In genomic region chr5:124082447-124082846, GRCm38 (mm10) we compare ENCODE assay signal across 18 mouse cellular contexts. TPM values are rescaled to one million over a fixed set of nuclear protein-coding genes. Genes with fewer than 3 reads are reported as not detected.
DNase-seq lines count a peak whose midpoint lies in the region; ATAC-seq and TF ChIP-seq lines count a peak whose summit lies in the region.
"Had no signal": no experiment of that assay in that cellular context is flagged by ENCODE, and none has a peak within 500 bp of the region (broad histone marks: within the 10 kb centered on the region; RNA-seq: fewer than 3 reads in every experiment).

No protein-coding gene starts in this region.

- no peak overlapping the region for H3K27ac ChIP-seq in heart, embryonic 13.5 days (replicated peaks)
- no peak overlapping the region for H3K27ac ChIP-seq in liver, postnatal 0 days (ENCODE audit: low read depth)
- no peak overlapping the region for H3K27ac ChIP-seq in thymus, adult 2 months (ENCODE audit: control insufficient read depth, insufficient read depth, low read length)
- H3K27ac ChIP-seq in stomach, postnatal 0 days (replicated peaks): 0 out of 2 replicates have a peak overlapping the region, but pooled peaks have one; percentile 53
- H3K27ac ChIP-seq: embryonic facial prominence, embryonic 10.5 days; forebrain, embryonic 12.5 days; hindbrain, embryonic 12.5 days; intestine, embryonic 15.5 days had no signal

- TF ChIP-seq CTCF in liver, postnatal 0 days (IDR thresholded peaks at IDR 0.05; ENCODE audit: low read depth): 0 out of 2 replicates have a peak, but pooled peaks have one; percentile 18
- peak; percentile 18; the same call in 1 of the 2 replicates for TF ChIP-seq CTCF in thymus, adult 2 months (IDR thresholded peaks at IDR 0.05; ENCODE audit: borderline replicate concordance, control insufficient read depth, extremely low read depth, insufficient read depth, low read length, poor library complexity)
- peak; percentile 82 for TF ChIP-seq CTCF in stomach, postnatal 0 days (IDR thresholded peaks at IDR 0.05; ENCODE audit: low read depth)

- peaks cover 33% of the 10 kb centered on the region for H3K4me1 ChIP-seq in heart, embryonic 13.5 days
- peaks cover 4% of the 10 kb centered on the region; the same call in 1 of the 2 replicates for H3K4me1 ChIP-seq in liver, postnatal 0 days (ENCODE audit: insufficient read depth)
- H3K4me1 ChIP-seq in thymus, adult 2 months (replicated peaks; ENCODE audit: control insufficient read depth, insufficient read depth, low read length): peaks cover 70% of the 10 kb centered on the region
- peaks cover 4% of the 10 kb centered on the region; the same call in 1 of the 2 replicates for H3K4me1 ChIP-seq in stomach, postnatal 0 days (replicated peaks; ENCODE audit: control insufficient read depth, insufficient read depth)

- no peaks in the 10 kb centered on the region for H3K36me3 ChIP-seq in heart, embryonic 13.5 days
- H3K36me3 ChIP-seq in liver, postnatal 0 days (replicated peaks; ENCODE audit: insufficient read depth, low read length): no peaks in the 10 kb centered on the region
- H3K36me3 ChIP-seq in thymus, adult 2 months (ENCODE audit: control insufficient read depth, insufficient read depth, low read length): no peaks in the 10 kb centered on the region
- no peaks in the 10 kb centered on the region for H3K36me3 ChIP-seq in stomach, postnatal 0 days (ENCODE audit: control insufficient read depth, insufficient read depth, low read length)
- H3K36me3 ChIP-seq: embryonic facial prominence, embryonic 10.5 days; forebrain, embryonic 12.5 days; hindbrain, embryonic 12.5 days; intestine, embryonic 15.5 days had no signal

- no peak overlapping the region for H3K4me3 ChIP-seq in heart, embryonic 13.5 days
- H3K4me3 ChIP-seq in liver, postnatal 0 days (ENCODE audit: low read depth, low read length): no peak overlapping the region
- H3K4me3 ChIP-seq in thymus, adult 2 months (ENCODE audit: control insufficient read depth, insufficient read depth, low read length): no peak overlapping the region
- H3K4me3 ChIP-seq in stomach, postnatal 0 days (ENCODE audit: low read depth, low read length): no peak overlapping the region
- H3K4me3 ChIP-seq: embryonic facial prominence, embryonic 10.5 days; forebrain, embryonic 12.5 days; hindbrain, embryonic 12.5 days; intestine, embryonic 15.5 days had no signal

- no peak overlapping the region for H3K4me2 ChIP-seq in heart, embryonic 13.5 days
- no peak overlapping the region for H3K4me2 ChIP-seq in liver, postnatal 0 days (ENCODE audit: low read depth, low read length)
- H3K4me2 ChIP-seq in stomach, postnatal 0 days (replicated peaks; ENCODE audit: low read depth): no peak overlapping the region
- H3K4me2 ChIP-seq: forebrain, embryonic 12.5 days; hindbrain, embryonic 12.5 days; intestine, embryonic 15.5 days had no signal

- ATAC-seq in heart, embryonic 13.5 days (ENCODE audit: extremely low read depth, insufficient number of reproducible peaks, low FRiP score, low TSS enrichment): no peak
- ATAC-seq in liver, postnatal 0 days: no peak
- peak; percentile 62 for ATAC-seq in stomach, postnatal 0 days (ENCODE audit: low FRiP score, low TSS enrichment)
- ATAC-seq: intestine, embryonic 15.5 days; midbrain, embryonic 16.5 days had no signal

- TF ChIP-seq EP300 in liver, postnatal 0 days (IDR thresholded peaks at IDR 0.05; ENCODE audit: low read depth): no peak
- TF ChIP-seq EP300 in stomach, postnatal 0 days (optimal IDR thresholded peaks at IDR 0.05): no peak

- TF ChIP-seq POLR2A in thymus, adult 2 months (IDR thresholded peaks at IDR 0.05; ENCODE audit: control insufficient read depth, extremely low read depth, insufficient read depth, low read length, poor library complexity): no peak

- H3K9ac ChIP-seq in heart, embryonic 13.5 days: peak overlapping the region; percentile 33; the same call in 1 of the 2 replicates
- H3K9ac ChIP-seq in liver, postnatal 0 days (replicated peaks): no peak overlapping the region; the same call in 1 of the 2 replicates
- H3K9ac ChIP-seq in stomach, postnatal 0 days (ENCODE audit: low read length): no peak overlapping the region
- H3K9ac ChIP-seq: forebrain, embryonic 12.5 days; hindbrain, embryonic 12.5 days; intestine, embryonic 15.5 days had no signal

- peaks cover 11% of the 10 kb centered on the region for H3K27me3 ChIP-seq in heart, embryonic 13.5 days (replicated peaks)
- H3K27me3 ChIP-seq in liver, postnatal 0 days (ENCODE audit: insufficient read depth, low read length): no peaks in the 10 kb centered on the region
- no peaks in the 10 kb centered on the region for H3K27me3 ChIP-seq in thymus, adult 2 months (ENCODE audit: control insufficient read depth, insufficient read depth, low read length)
- no peaks in the 10 kb centered on the region for H3K27me3 ChIP-seq in stomach, postnatal 0 days (ENCODE audit: control insufficient read depth, insufficient read depth, low read length)
- H3K27me3 ChIP-seq: intestine, embryonic 15.5 days had no signal

- no peak for DNase-seq in heart, adult 18-20 months
- DNase-seq in liver, postnatal 0 days: no peak
- DNase-seq in liver: no peak
- DNase-seq in thymus, adult 2 months: no peak
- DNase-seq in thymus, adult 18-20 months: no peak
- DNase-seq in stomach, postnatal 0 days (ENCODE audit: low spot score): peak; percentile 79
- no peak for DNase-seq in left cerebral cortex, adult 18-20 months (ENCODE audit: low spot score in 2 of 2)
- DNase-seq: adrenal gland, adult 2 months; cerebellum, adult 8-10 months; heart, adult 11 months; lung, adult 18-20 months; right cerebral cortex, postnatal 25 days had no signal

- H3K9me3 ChIP-seq in heart, embryonic 13.5 days: no peaks in the 10 kb centered on the region
- H3K9me3 ChIP-seq in liver, postnatal 0 days (ENCODE audit: low read length): no peaks in the 10 kb centered on the region
- H3K9me3 ChIP-seq in stomach, postnatal 0 days (ENCODE audit: control insufficient read depth, low read length): no peaks in the 10 kb centered on the region
- H3K9me3 ChIP-seq: embryonic facial prominence, embryonic 10.5 days; forebrain, embryonic 12.5 days; hindbrain, embryonic 12.5 days; intestine, embryonic 15.5 days had no signal

- 77% methylated on average over 10 of the region's 10 CpGs for WGBS in heart, embryonic 13.5 days
- WGBS in liver, postnatal 0 days (ENCODE audit: insufficient replicate concordance): 77% methylated on average over 10 of the region's 10 CpGs
- WGBS in thymus, adult 2 months: 94% methylated on average over 10 of the region's 10 CpGs
- WGBS in stomach, postnatal 0 days: 48% methylated on average over 10 of the region's 10 CpGs

RNA-seq across cellular contexts. Expression of gene Abcb9, which starts 13.2 kb away (rescaled TPM):
- 1.6 and 1.7 TPM in 2 replicates for polyA plus RNA-seq in heart, embryonic 13.5 days (2015; fragmentation: Nextera tagmentation; extraction: Ambion mirVana)
- total RNA-seq in heart, adult 18-20 months (2021): 10 to 100 TPM in 1 of 2 experiments, 1 to 10 TPM in 1; 8.9 to 10.7 TPM
- polyA plus RNA-seq in liver, postnatal 0 days (2015; fragmentation: Nextera tagmentation; extraction: Ambion mirVana): 3.7 and 3.8 TPM in 2 replicates
- polyA plus RNA-seq in thymus, adult 2 months (2012; rRNA removed): 48.2 and 54.0 TPM in 2 replicates
- 7.7 and 8.2 TPM in 2 replicates for polyA plus RNA-seq in stomach, postnatal 0 days (2015; fragmentation: Nextera tagmentation; extraction: Ambion mirVana)
- total RNA-seq in left cerebral cortex, adult 18-20 months (2021): 10 to 100 TPM; 53.1 to 57.1 TPM

RNA-seq across cellular contexts. Expression of gene Ogfod2, which starts 29.6 kb away (rescaled TPM):
- polyA plus RNA-seq in heart, embryonic 13.5 days (2015; fragmentation: Nextera tagmentation; extraction: Ambion mirVana): 18.3 and 18.8 TPM in 2 replicates
- total RNA-seq in heart, adult 18-20 months (2021): 10 to 100 TPM; 15.1 to 17.5 TPM
- polyA plus RNA-seq in liver, postnatal 0 days (2015; fragmentation: Nextera tagmentation; extraction: Ambion mirVana): 14.9 and 16.8 TPM in 2 replicates
- polyA plus RNA-seq in thymus, adult 2 months (2012; rRNA removed): 87.7 and 88.9 TPM in 2 replicates
- 19.0 and 21.0 TPM in 2 replicates for polyA plus RNA-seq in stomach, postnatal 0 days (2015; fragmentation: Nextera tagmentation; extraction: Ambion mirVana)
- 10 to 100 TPM; 36.3 to 39.2 TPM for total RNA-seq in left cerebral cortex, adult 18-20 months (2021)

RNA-seq across cellular contexts. Expression of gene Arl6ip4, which starts 33.4 kb away (rescaled TPM):
- polyA plus RNA-seq in heart, embryonic 13.5 days (2015; fragmentation: Nextera tagmentation; extraction: Ambion mirVana): 68.5 and 70.8 TPM in 2 replicates
- 10 to 100 TPM; 36.3 to 37.8 TPM for total RNA-seq in heart, adult 18-20 months (2021)
- polyA plus RNA-seq in liver, postnatal 0 days (2015; fragmentation: Nextera tagmentation; extraction: Ambion mirVana): 53.9 and 54.3 TPM in 2 replicates
- polyA plus RNA-seq in thymus, adult 2 months (2012; rRNA removed): 50.8 and 53.5 TPM in 2 replicates
- 77.1 and 78.9 TPM in 2 replicates for polyA plus RNA-seq in stomach, postnatal 0 days (2015; fragmentation: Nextera tagmentation; extraction: Ambion mirVana)
- 10 to 100 TPM; 60.7 to 65.3 TPM for total RNA-seq in left cerebral cortex, adult 18-20 months (2021)

RNA-seq across cellular contexts. Expression of gene Vps37b, which starts 50.4 kb away (rescaled TPM):
- polyA plus RNA-seq in heart, embryonic 13.5 days (2015; fragmentation: Nextera tagmentation; extraction: Ambion mirVana): 51.2 and 52.2 TPM in 2 replicates
- 10 to 100 TPM; 15.1 to 15.2 TPM for total RNA-seq in heart, adult 18-20 months (2021)
- polyA plus RNA-seq in liver, postnatal 0 days (2015; fragmentation: Nextera tagmentation; extraction: Ambion mirVana): 16.4 and 17.6 TPM in 2 replicates
- 111 and 119 TPM in 2 replicates for polyA plus RNA-seq in thymus, adult 2 months (2012; rRNA removed)
- polyA plus RNA-seq in stomach, postnatal 0 days (2015; fragmentation: Nextera tagmentation; extraction: Ambion mirVana): 31.0 and 35.8 TPM in 2 replicates
- total RNA-seq in left cerebral cortex, adult 18-20 months (2021): 10 to 100 TPM; 43.2 to 50.5 TPM

Comparison
In these comparisons a context has a peak if more than half of its experiments do, and no peak if none do; other contexts are left out.
1. CTCF ChIP-seq: peak in every context shown above with its lines; median percentile 82 in stomach, postnatal 0 days; 18 in liver, postnatal 0 days; 18 in thymus, adult 2 months.